Mouse (Mus musculus) retina, postnatal 1 day (tissue): Measurements from ENCODE around the gene Pgrmc2.

Experiments used
- DNase-seq: peaks from one replicate; pipeline ENCODE4 v3.0.0-alpha.2; 2012

Gene Pgrmc2

GRCm38 (mm10) chr3:41082885-41083789 is at the start of gene Pgrmc2:
TSS of gene Pgrmc2 (minus strand) at chr3:41083046.
- DNase-seq = peak; percentile 100

GRCm38 (mm10) chr3:41124000-41124294 is 41.1 kb upstream of the Pgrmc2 start:
- no peak for DNase-seq

- DNase-seq = peak; percentile 67
These were observed 40.5 kb upstream of the Pgrmc2 start for GRCm38 (mm10) chr3:41123190-41123999.

- DNase-seq = no peak
These were observed 35.3 kb upstream of the Pgrmc2 start for GRCm38 (mm10) chr3:41118173-41118572.

- DNase-seq = no peak
These were observed 34.6 kb upstream of the Pgrmc2 start for GRCm38 (mm10) chr3:41117447-41117846.

GRCm38 (mm10) chr3:41113186-41113585 is 30.3 kb upstream of the Pgrmc2 start:
- no peak for DNase-seq

- DNase-seq = no peak
These were observed 25.5 kb upstream of the Pgrmc2 start for GRCm38 (mm10) chr3:41108306-41108785.

- DNase-seq = no peak
These were observed 24.9 kb upstream of the Pgrmc2 start for GRCm38 (mm10) chr3:41107600-41108305.

GRCm38 (mm10) chr3:41101905-41102304 is 19.1 kb upstream of the Pgrmc2 start:
- DNase-seq = no peak

GRCm38 (mm10) chr3:41100157-41100556 is 17.3 kb upstream of the Pgrmc2 start:
- DNase-seq = no peak

- DNase-seq = no peak
These were observed 16.8 kb upstream of the Pgrmc2 start for GRCm38 (mm10) chr3:41099672-41100071.

GRCm38 (mm10) chr3:41093210-41093609 is 10.4 kb upstream of the Pgrmc2 start:
- DNase-seq = no peak

- DNase-seq = no peak
These were observed 9.5 kb upstream of the Pgrmc2 start for GRCm38 (mm10) chr3:41092311-41092710.

- no peak for DNase-seq
These were observed 8.0 kb upstream of the Pgrmc2 start for GRCm38 (mm10) chr3:41090839-41091238.

GRCm38 (mm10) chr3:41087071-41087470 is 4.2 kb upstream of the Pgrmc2 start:
- DNase-seq = no peak

GRCm38 (mm10) chr3:41084421-41084820 is 1.6 kb upstream of the Pgrmc2 start:
- DNase-seq = no peak

- no peak for DNase-seq
These were observed 905 bp upstream of the Pgrmc2 start for GRCm38 (mm10) chr3:41083790-41084112.

- DNase-seq = no peak
These were observed 344 bp downstream of the Pgrmc2 start for GRCm38 (mm10) chr3:41082520-41082884.

GRCm38 (mm10) chr3:41081474-41082301 is 1.2 kb downstream of the Pgrmc2 start:
- DNase-seq = peak; percentile 38

- no peak for DNase-seq
These were observed 2.1 kb downstream of the Pgrmc2 start for GRCm38 (mm10) chr3:41080724-41081123.

- DNase-seq = no peak
These were observed 4.2 kb downstream of the Pgrmc2 start for GRCm38 (mm10) chr3:41078673-41079072.

GRCm38 (mm10) chr3:41075376-41075775 is 7.5 kb downstream of the Pgrmc2 start:
- DNase-seq = no peak

GRCm38 (mm10) chr3:41070519-41070918 is 12.3 kb downstream of the Pgrmc2 start:
- DNase-seq = peak; percentile 31
